Mouse (Mus musculus) thymus, adult 2 months (tissue): ENCODE measurements around the gene Apol10b. TPM values are rescaled to one million over a fixed set of nuclear protein-coding genes. Genes with fewer than 3 reads are reported as not detected.

Experiments used
- DNase-seq: peaks from one replicate; pipeline ENCODE4 v3.0.0; 2021
- H3K27ac ChIP-seq: fragments of 200-500 bp; 2 replicates; pipeline ENCODE4 v1.5.1; 2012; ENCODE audit warnings: low read length, control low read depth; ENCODE audit not compliant: control insufficient read depth, insufficient read depth
- H3K27me3 ChIP-seq: fragments of 200-500 bp; 2 replicates; pipeline ENCODE4 v1.6.1; 2012; ENCODE audit warnings: mild to moderate bottlenecking, low read length, moderate library complexity, mixed read lengths; ENCODE audit not compliant: control insufficient read depth, insufficient read depth
- H3K36me3 ChIP-seq: fragments of 200-500 bp; 2 replicates; pipeline ENCODE4 v1.6.1; 2012; ENCODE audit warnings: mild to moderate bottlenecking, low read length, moderate library complexity; ENCODE audit not compliant: control insufficient read depth, insufficient read depth
- H3K4me1 ChIP-seq: fragments of 200-500 bp; replicated peaks from 2 replicates; pipeline ENCODE4 v1.6.1; 2012; ENCODE audit warnings: low read length; ENCODE audit not compliant: control insufficient read depth, insufficient read depth
- H3K4me3 ChIP-seq: fragments of 200-500 bp; 2 replicates; pipeline ENCODE4 v1.5.1; 2012; ENCODE audit warnings: mild to moderate bottlenecking, low read length, control low read depth, moderate library complexity; ENCODE audit not compliant: control insufficient read depth, insufficient read depth
- CTCF ChIP-seq: fragments of 200-500 bp; IDR thresholded peaks from 2 replicates; pipeline ENCODE4 v1.5.1; 2012; ENCODE audit warnings: mild to moderate bottlenecking, control low read depth, low read length, moderate library complexity, borderline replicate concordance; ENCODE audit not compliant: control insufficient read depth, poor library complexity, insufficient read depth; ENCODE audit errors: extremely low read depth
- POLR2A ChIP-seq: fragments of 200-500 bp; IDR thresholded peaks from 2 replicates; pipeline ENCODE4 v1.6.1; 2012; ENCODE audit warnings: mild to moderate bottlenecking, low read length, control low read depth, moderate library complexity; ENCODE audit not compliant: control insufficient read depth, poor library complexity, insufficient read depth; ENCODE audit errors: extremely low read depth
- whole genome bisulfite sequencing: fragments of 180-500 bp; shearing (Covaris S2); methylation state at CpG from one replicate; pipeline ENCODE4 v1.1.7; 2018; 5-methylcytosine and 5-hydroxymethylcytosine counted together
- polyA plus RNA-seq: library from polyadenylated mRNA; depleted of rRNA; stranded (reverse); fragments of >200 nt; gene quantifications from 2 replicates; pipeline ENCODE4 v1.2.3, GENCODE M21; 2012

Gene Apol10b
- polyA plus RNA-seq, 1 experiment, result 0.26 TPM

DNA sequence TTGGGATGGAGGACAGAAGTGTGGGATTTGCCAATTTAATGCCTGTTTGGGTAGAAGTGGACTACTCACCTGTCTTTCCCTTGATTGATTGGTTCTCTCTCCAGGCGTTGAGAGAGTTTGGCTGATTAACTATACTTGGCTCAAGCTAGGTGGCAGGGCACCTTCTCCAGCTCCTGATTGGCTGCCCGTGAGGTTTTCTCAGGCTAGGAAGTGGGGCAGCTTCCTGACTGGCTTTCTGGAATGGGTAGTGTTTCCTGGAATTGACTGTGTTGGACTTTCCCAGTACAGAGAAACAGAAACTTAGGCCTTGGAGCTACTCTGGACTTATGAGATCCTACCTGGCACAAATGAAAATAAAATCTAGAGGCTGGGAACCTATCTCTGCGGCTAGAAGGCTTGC lies 2.5 kb upstream of the Apol10b start:
- WGBS, result 62% methylated on average over 3 of the region's 3 CpGs
- no peak for TF ChIP-seq CTCF
- no peak for TF ChIP-seq POLR2A
- Histone ChIP-seq H3K27me3 (no peaks in the 10 kb centered on the region), H3K4me1 (no peaks in the 10 kb centered on the region; the same call in 1 of the 2 replicates), H3K27ac (no peak overlapping the region), H3K36me3 (no peaks in the 10 kb centered on the region), H3K4me3 (no peak overlapping the region)
- DNase-seq, result no peak

DNA sequence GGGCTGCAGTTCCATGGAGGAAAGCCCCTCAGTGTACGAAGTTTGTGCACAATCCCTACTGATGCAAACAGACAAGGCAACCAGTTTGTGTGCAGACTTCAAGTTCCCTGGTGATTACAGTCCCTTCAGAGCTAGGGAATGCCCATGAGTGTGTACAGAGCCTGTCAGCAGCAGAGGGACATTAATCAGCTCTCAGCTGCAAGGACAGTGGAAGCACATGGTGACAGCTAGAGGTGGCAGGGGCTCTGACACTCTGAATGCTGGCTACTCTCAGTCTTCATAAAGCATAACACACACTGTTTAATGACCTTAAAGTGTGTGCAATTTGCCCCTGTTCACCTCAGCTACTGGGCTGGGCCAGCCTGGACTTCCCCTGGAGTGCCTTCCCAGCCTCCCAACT lies 2.4 kb downstream of the Apol10b start:
- Histone ChIP-seq H3K27me3 (no peaks in the 10 kb centered on the region), H3K4me1 (no peaks in the 10 kb centered on the region; the same call in 1 of the 2 replicates), H3K4me3 (no peak overlapping the region), H3K36me3 (no peaks in the 10 kb centered on the region), H3K27ac (no peak overlapping the region)
- no peak for DNase-seq
- TF ChIP-seq POLR2A (no peak), CTCF (no peak)
- WGBS, result 77% methylated on average over 1 of the region's 1 CpGs

DNA sequence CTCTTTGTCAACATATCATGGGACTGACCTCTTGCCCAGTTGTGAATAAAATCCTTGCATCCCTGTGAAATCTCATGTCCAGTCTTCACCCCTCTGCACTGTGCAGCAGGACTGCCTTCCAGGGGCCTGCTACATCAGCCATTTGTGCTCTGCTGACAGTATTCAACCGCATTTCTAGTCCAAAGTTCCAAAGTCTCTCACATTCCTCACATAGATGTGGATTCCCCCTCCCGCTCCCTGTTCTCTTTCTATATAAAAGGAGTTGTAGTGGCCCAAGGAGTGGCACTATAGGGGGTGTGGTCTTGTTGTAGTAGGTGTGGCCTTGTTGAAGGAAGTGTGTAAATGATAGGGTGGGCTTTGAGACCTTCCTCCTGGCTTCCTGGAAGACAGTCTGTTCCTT lies 5.0 kb downstream of the Apol10b start:
- WGBS, result 88% methylated on average over 2 of the region's 2 CpGs

DNA sequence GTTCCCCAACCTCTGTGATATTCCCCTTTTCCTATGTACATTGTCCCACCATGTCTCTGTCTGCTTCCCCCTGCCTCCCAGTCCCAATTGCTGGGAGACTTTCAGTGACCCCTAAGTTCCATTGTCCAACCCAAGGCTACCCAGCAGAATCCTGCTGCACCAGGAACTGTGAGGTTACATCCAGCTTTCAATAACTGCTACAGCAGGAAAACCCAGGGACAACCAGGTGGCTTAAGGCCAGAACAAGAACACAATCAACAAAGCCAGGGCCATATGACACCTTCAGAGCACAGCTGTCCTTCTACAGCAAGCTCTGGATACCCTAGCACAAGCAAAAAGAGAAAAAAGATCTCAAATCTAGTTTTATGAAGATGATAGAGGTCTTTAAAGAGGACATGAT lies 6.9 kb downstream of the Apol10b start:
- H3K27ac ChIP-seq, result no peak overlapping the region
- TF ChIP-seq CTCF, result no peak
- TF ChIP-seq POLR2A, result no peak
- no peaks in the 10 kb centered on the region for H3K4me1 ChIP-seq
- DNase-seq, result no peak
- H3K27me3 ChIP-seq, result no peaks in the 10 kb centered on the region
- no peak overlapping the region for H3K4me3 ChIP-seq
- H3K36me3 ChIP-seq, result no peaks in the 10 kb centered on the region

More for the DNA sequence above, 5.0 kb downstream of the Apol10b start:
- Histone ChIP-seq H3K4me1 (no peaks in the 10 kb centered on the region; the same call in 1 of the 2 replicates), H3K36me3 (no peaks in the 10 kb centered on the region), H3K27ac (no peak overlapping the region), H3K27me3 (no peaks in the 10 kb centered on the region), H3K4me3 (no peak overlapping the region)
- no peak for DNase-seq
- TF ChIP-seq POLR2A (no peak), CTCF (no peak)

DNA sequence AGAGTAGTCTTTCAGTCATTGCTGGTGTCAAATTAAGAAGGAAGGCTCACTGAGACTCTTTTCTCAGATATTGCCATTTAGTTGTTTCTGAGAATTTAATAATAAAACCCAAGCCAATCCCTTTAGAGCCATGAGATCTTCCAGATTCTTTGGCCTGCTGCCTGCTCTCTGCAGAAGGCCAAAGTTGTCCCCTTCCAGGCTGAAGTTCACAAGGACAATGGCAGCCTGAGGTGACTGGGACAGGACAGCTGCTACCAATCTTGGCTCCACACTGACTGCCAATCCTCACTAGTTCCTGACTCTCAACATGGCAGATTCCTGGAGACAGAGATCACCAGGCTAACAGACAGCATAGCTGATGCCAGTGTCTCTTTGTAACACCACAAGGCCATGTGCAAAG lies 8.9 kb downstream of the Apol10b start:
- Histone ChIP-seq H3K27me3 (no peaks in the 10 kb centered on the region), H3K27ac (no peak overlapping the region), H3K4me1 (no peaks in the 10 kb centered on the region), H3K4me3 (no peak overlapping the region), H3K36me3 (no peaks in the 10 kb centered on the region)
- TF ChIP-seq POLR2A, result no peak
- no peak for TF ChIP-seq CTCF
- no peak for DNase-seq

GRCm38 (mm10) chr15:77581681-77582080 lies 14.2 kb downstream of the Apol10b start:
- TF ChIP-seq CTCF, result no peak
- no peak for TF ChIP-seq POLR2A
- no peaks in the 10 kb centered on the region for H3K4me1 ChIP-seq
- H3K36me3 ChIP-seq, result no peaks in the 10 kb centered on the region
- 42% methylated on average over 1 of the region's 1 CpGs for WGBS
- H3K27ac ChIP-seq, result no peak overlapping the region
- H3K27me3 ChIP-seq, result no peaks in the 10 kb centered on the region
- no peak for DNase-seq
- no peak overlapping the region for H3K4me3 ChIP-seq

GRCm38 (mm10) chr15:77579311-77579710 lies 16.6 kb downstream of the Apol10b start:
- no peaks in the 10 kb centered on the region for H3K4me1 ChIP-seq
- TF ChIP-seq CTCF (no peak), POLR2A (no peak)
- no peak for DNase-seq
- no peaks in the 10 kb centered on the region for H3K36me3 ChIP-seq
- WGBS, result 93% methylated on average over 4 of the region's 4 CpGs
- no peak overlapping the region for H3K27ac ChIP-seq
- no peaks in the 10 kb centered on the region for H3K27me3 ChIP-seq
- no peak overlapping the region for H3K4me3 ChIP-seq

- 100% methylated on average over 2 of the region's 2 CpGs for WGBS
- H3K27me3 ChIP-seq, result no peaks in the 10 kb centered on the region
- no peaks in the 10 kb centered on the region for H3K36me3 ChIP-seq
- no peak for DNase-seq
- H3K4me1 ChIP-seq, result no peaks in the 10 kb centered on the region
- H3K27ac ChIP-seq, result no peak overlapping the region
- H3K4me3 ChIP-seq, result no peak overlapping the region
- no peak for TF ChIP-seq CTCF
- no peak for TF ChIP-seq POLR2A
These were observed 17.1 kb downstream of the Apol10b start for GRCm38 (mm10) chr15:77578801-77579200.
